Mouse (Mus musculus): Measurements from ENCODE around the gene Chmp6. TPM values are rescaled to one million over a fixed set of nuclear protein-coding genes. Genes with fewer than 3 reads are reported as not detected.

The Chmp6 gene
- polyA plus RNA-seq, 2 experiments = 55.8 to 96.0 TPM

- ATAC-seq (ENCODE audit: low FRiP score, low read depth) (no peak), DNase-seq (ENCODE audit: low spot score) (no peak)
- Histone ChIP-seq H3K9ac (ENCODE audit: low read depth, low read length, severe bottlenecking) (no peak overlapping the region), H3K4me3 (replicated peaks; ENCODE audit: low read length) (no peak overlapping the region), H3K9me3 (ENCODE audit: control insufficient read depth, low read length) (no peaks in the 10 kb centered on the region), H3K27ac (replicated peaks; ENCODE audit: low read depth, low read length) (no peak overlapping the region), H3K4me1 (ENCODE audit: control insufficient read depth, insufficient read depth, low read length) (no peaks in the 10 kb centered on the region), H3K4me2 (replicated peaks; ENCODE audit: low read depth, low read length, severe bottlenecking) (no peak overlapping the region), H3K36me3 (ENCODE audit: control insufficient read depth, insufficient read depth, low read length) (peaks cover 83% of the 10 kb centered on the region), H3K27me3 (ENCODE audit: control insufficient read depth, insufficient read depth, low read length) (no peaks in the 10 kb centered on the region)
- TF ChIP-seq POLR2A (IDR thresholded peaks at IDR 0.05; ENCODE audit: borderline replicate concordance, extremely low read depth, insufficient read depth, insufficient read length) = no peak
- WGBS = 92% methylated on average over 4 of the region's 4 CpGs
These were observed 39.6 kb upstream of the Chmp6 start for GRCm38 (mm10) chr11:119873643-119874042.

- TF ChIP-seq POLR2A (IDR thresholded peaks at IDR 0.05; ENCODE audit: borderline replicate concordance, extremely low read depth, insufficient read depth, insufficient read length) = no peak
- H3K4me2 ChIP-seq (replicated peaks; ENCODE audit: low read depth, low read length, severe bottlenecking) = no peak overlapping the region
These were observed 38.4 kb upstream of the Chmp6 start for GRCm38 (mm10) chr11:119874841-119875240.

GRCm38 (mm10) chr11:119875685-119876084 lies 37.6 kb upstream of the Chmp6 start:
- Histone ChIP-seq H3K4me3 (replicated peaks; ENCODE audit: low read length) (no peak overlapping the region), H3K4me1 (ENCODE audit: control insufficient read depth, insufficient read depth, low read length) (no peaks in the 10 kb centered on the region), H3K27ac (replicated peaks; ENCODE audit: low read depth, low read length) (no peak overlapping the region), H3K36me3 (ENCODE audit: control insufficient read depth, insufficient read depth, low read length) (peaks cover 71% of the 10 kb centered on the region), H3K4me2 (replicated peaks; ENCODE audit: low read depth, low read length, severe bottlenecking) (no peak overlapping the region), H3K9me3 (ENCODE audit: control insufficient read depth, low read length) (no peaks in the 10 kb centered on the region), H3K27me3 (ENCODE audit: control insufficient read depth, insufficient read depth, low read length) (no peaks in the 10 kb centered on the region), H3K9ac (ENCODE audit: low read depth, low read length, severe bottlenecking) (no peak overlapping the region)
- DNase-seq (ENCODE audit: low spot score) = no peak
- 87% methylated on average over 9 of the region's 9 CpGs for WGBS
- no peak for ATAC-seq (ENCODE audit: low FRiP score, low read depth)
- TF ChIP-seq POLR2A (IDR thresholded peaks at IDR 0.05; ENCODE audit: borderline replicate concordance, extremely low read depth, insufficient read depth, insufficient read length) = no peak

More at GRCm38 (mm10) chr11:119874841-119875240, 38.4 kb upstream of the Chmp6 start:
- H3K27ac ChIP-seq (replicated peaks; ENCODE audit: low read depth, low read length) = no peak overlapping the region
- H3K36me3 ChIP-seq (ENCODE audit: control insufficient read depth, insufficient read depth, low read length) = peaks cover 77% of the 10 kb centered on the region
- no peaks in the 10 kb centered on the region for H3K9me3 ChIP-seq (ENCODE audit: control insufficient read depth, low read length)
- DNase-seq (ENCODE audit: low spot score) (no peak), ATAC-seq (ENCODE audit: low FRiP score, low read depth) (no peak)
- no peaks in the 10 kb centered on the region for H3K27me3 ChIP-seq (ENCODE audit: control insufficient read depth, insufficient read depth, low read length)
- H3K4me3 ChIP-seq (replicated peaks; ENCODE audit: low read length) = no peak overlapping the region
- H3K4me1 ChIP-seq (ENCODE audit: control insufficient read depth, insufficient read depth, low read length) = no peaks in the 10 kb centered on the region
- 75% methylated on average over 1 of the region's 1 CpGs for WGBS
- H3K9ac ChIP-seq (ENCODE audit: low read depth, low read length, severe bottlenecking) = no peak overlapping the region

GRCm38 (mm10) chr11:119877124-119877523 lies 36.1 kb upstream of the Chmp6 start:
- Histone ChIP-seq H3K4me2 (replicated peaks; ENCODE audit: low read depth, low read length, severe bottlenecking) (no peak overlapping the region), H3K4me1 (ENCODE audit: control insufficient read depth, insufficient read depth, low read length) (no peaks in the 10 kb centered on the region), H3K9ac (ENCODE audit: low read depth, low read length, severe bottlenecking) (no peak overlapping the region), H3K9me3 (ENCODE audit: control insufficient read depth, low read length) (no peaks in the 10 kb centered on the region), H3K36me3 (ENCODE audit: control insufficient read depth, insufficient read depth, low read length) (peaks cover 62% of the 10 kb centered on the region), H3K27ac (replicated peaks; ENCODE audit: low read depth, low read length) (no peak overlapping the region), H3K4me3 (replicated peaks; ENCODE audit: low read length) (no peak overlapping the region), H3K27me3 (ENCODE audit: control insufficient read depth, insufficient read depth, low read length) (no peaks in the 10 kb centered on the region)
- no peak for ATAC-seq (ENCODE audit: low FRiP score, low read depth)
- WGBS = 91% methylated on average over 7 of the region's 7 CpGs
- no peak for TF ChIP-seq POLR2A (IDR thresholded peaks at IDR 0.05; ENCODE audit: borderline replicate concordance, extremely low read depth, insufficient read depth, insufficient read length)
- DNase-seq (ENCODE audit: low spot score) = no peak

GRCm38 (mm10) chr11:119879573-119879972 lies 33.7 kb upstream of the Chmp6 start:
- ATAC-seq (ENCODE audit: low FRiP score, low read depth) (no peak), DNase-seq (ENCODE audit: low spot score) (no peak)
- no peaks in the 10 kb centered on the region for H3K9me3 ChIP-seq (ENCODE audit: control insufficient read depth, low read length)
- no peak overlapping the region for H3K4me2 ChIP-seq (replicated peaks; ENCODE audit: low read depth, low read length, severe bottlenecking)
- no peak overlapping the region for H3K4me3 ChIP-seq (replicated peaks; ENCODE audit: low read length)
- H3K36me3 ChIP-seq (ENCODE audit: control insufficient read depth, insufficient read depth, low read length) = peaks cover 40% of the 10 kb centered on the region
- H3K9ac ChIP-seq (ENCODE audit: low read depth, low read length, severe bottlenecking) = no peak overlapping the region
- H3K27me3 ChIP-seq (ENCODE audit: control insufficient read depth, insufficient read depth, low read length) = no peaks in the 10 kb centered on the region
- no peak for TF ChIP-seq POLR2A (IDR thresholded peaks at IDR 0.05; ENCODE audit: borderline replicate concordance, extremely low read depth, insufficient read depth, insufficient read length)
- H3K4me1 ChIP-seq (ENCODE audit: control insufficient read depth, insufficient read depth, low read length) = no peaks in the 10 kb centered on the region
- 91% methylated on average over 5 of the region's 5 CpGs for WGBS
- no peak overlapping the region for H3K27ac ChIP-seq (replicated peaks; ENCODE audit: low read depth, low read length)

GRCm38 (mm10) chr11:119883646-119884045 lies 29.6 kb upstream of the Chmp6 start:
- 38% methylated on average over 2 of the region's 2 CpGs for WGBS
- H3K9me3 ChIP-seq (ENCODE audit: control insufficient read depth, low read length) = no peaks in the 10 kb centered on the region

More at GRCm38 (mm10) chr11:119883646-119884045, 29.6 kb upstream of the Chmp6 start:
- no peak overlapping the region for H3K9ac ChIP-seq (ENCODE audit: low read depth, low read length, severe bottlenecking)
- no peak overlapping the region for H3K4me3 ChIP-seq (replicated peaks; ENCODE audit: low read length)
- no peak overlapping the region for H3K27ac ChIP-seq (replicated peaks; ENCODE audit: low read depth, low read length)
- H3K4me1 ChIP-seq (ENCODE audit: control insufficient read depth, insufficient read depth, low read length) = no peaks in the 10 kb centered on the region
- no peak for DNase-seq (ENCODE audit: low spot score)
- ATAC-seq (ENCODE audit: low FRiP score, low read depth) = no peak
- peaks cover 44% of the 10 kb centered on the region for H3K36me3 ChIP-seq (ENCODE audit: control insufficient read depth, insufficient read depth, low read length)
- H3K27me3 ChIP-seq (ENCODE audit: control insufficient read depth, insufficient read depth, low read length) = no peaks in the 10 kb centered on the region
- no peak overlapping the region for H3K4me2 ChIP-seq (replicated peaks; ENCODE audit: low read depth, low read length, severe bottlenecking)
- TF ChIP-seq POLR2A (IDR thresholded peaks at IDR 0.05; ENCODE audit: borderline replicate concordance, extremely low read depth, insufficient read depth, insufficient read length) = no peak
